Mouse (Mus musculus) layer of hippocampus, adult 18-20 months (tissue): ENCODE measurements at regions not wholly inside any gene's neighbourhood (a gene's known extent, or its start where the extent isn't known, plus 50 kb on each side); places are given as distances from the start of the nearest gene placed in this dataset.
"Not testable (repeated sequence)": the region's sequence is repeated elsewhere in the genome, so short reads cannot be mapped to it uniquely, and the experiment has no call there.

ENCODE experiments used
- DNase-seq, 2 experiments: peaks; one replicate each; pipeline ENCODE4 v3.0.0; 2022; ENCODE audit warnings: low spot score in 2 of 2

- DNase-seq = not testable (repeated sequence)
Observed at GRCm38 (mm10) chr12:11881809-11882208, 380.1 kb upstream of the Fam49a start.

GRCm38 (mm10) chr12:11887291-11887690 lies 374.6 kb upstream of the Fam49a start:
- no peak for DNase-seq

GRCm38 (mm10) chr12:11899031-11899430 lies 362.9 kb upstream of the Fam49a start:
- DNase-seq = no peak

- peak in 1 of 2 experiments; percentile 12 for DNase-seq
Observed at GRCm38 (mm10) chr12:11906588-11906987, 355.4 kb upstream of the Fam49a start.
